Mouse (Mus musculus): ENCODE measurements around the gene Eef2kmt. TPM values are rescaled to one million over a fixed set of nuclear protein-coding genes. Genes with fewer than 3 reads are reported as not detected.

The Eef2kmt gene
- polyA plus RNA-seq, 1 experiment = 60.1 TPM

- TF ChIP-seq POLR2A (IDR thresholded peaks at IDR 0.05; ENCODE audit: borderline replicate concordance, extremely low read depth, low read depth, low read length) = no peak; the same call in 1 of the 2 replicates
- TF ChIP-seq CTCF (IDR thresholded peaks at IDR 0.05; ENCODE audit: insufficient read depth, low read length) = no peak
- DNase-seq = peak; percentile 72
- 3% methylated on average over 40 of the region's 40 CpGs for WGBS
- Histone ChIP-seq H3K4me1 (ENCODE audit: control insufficient read depth, insufficient read depth, low read length) (no peaks in the 10 kb centered on the region; the same call in 1 of the 2 replicates), H3K4me3 (replicated peaks; ENCODE audit: extremely low read depth, low read depth, low read length) (peak within 1 kb of the TSS; percentile 83)
These were observed 51.9 kb downstream of the Eef2kmt start, which contains the start of gene Nagpa for GRCm38 (mm10) chr16:5203668-5204433. Gene Nagpa (minus strand): TSS chr16:5204012.

GRCm38 (mm10) chr16:5203200-5203599 lies 52.6 kb downstream of the Eef2kmt start:
- DNase-seq = peak; percentile 35
- WGBS = under 1% methylated on average over 36 of the region's 36 CpGs
- no peaks in the 10 kb centered on the region; the same call in 1 of the 2 replicates for H3K4me1 ChIP-seq (ENCODE audit: control insufficient read depth, insufficient read depth, low read length)
- H3K4me3 ChIP-seq (replicated peaks; ENCODE audit: extremely low read depth, low read depth, low read length) = peak overlapping the region; percentile 83
- TF ChIP-seq CTCF (IDR thresholded peaks at IDR 0.05; ENCODE audit: insufficient read depth, low read length) (no peak), POLR2A (IDR thresholded peaks at IDR 0.05; ENCODE audit: borderline replicate concordance, extremely low read depth, low read depth, low read length) (no peak)

DNA sequence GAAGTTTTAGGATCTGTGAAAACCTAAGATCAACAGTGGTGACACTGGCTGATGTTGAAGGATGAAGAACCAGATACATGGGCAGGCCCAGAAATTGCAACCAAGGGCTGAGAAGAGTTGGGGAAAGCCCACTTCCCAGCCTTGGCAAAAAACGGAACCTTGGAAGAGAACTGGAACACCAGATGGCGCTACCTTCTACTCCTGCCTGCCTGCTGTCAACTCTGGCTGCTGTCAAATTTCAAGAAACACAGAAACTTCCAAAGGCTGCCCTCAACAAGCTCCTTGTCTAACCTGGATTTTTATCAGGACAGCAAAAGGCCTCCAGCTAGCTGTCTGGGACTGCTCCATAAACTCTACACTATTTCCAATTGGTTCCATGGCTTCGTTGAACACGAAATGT lies 53.1 kb downstream of the Eef2kmt start:
- WGBS = 11% methylated on average over 4 of the region's 4 CpGs
- Histone ChIP-seq H3K4me3 (replicated peaks; ENCODE audit: extremely low read depth, low read depth, low read length) (peak overlapping the region; percentile 83), H3K4me1 (ENCODE audit: control insufficient read depth, insufficient read depth, low read length) (no peaks in the 10 kb centered on the region; the same call in 1 of the 2 replicates)
- DNase-seq = peak; percentile 59
- no peak for TF ChIP-seq POLR2A (IDR thresholded peaks at IDR 0.05; ENCODE audit: borderline replicate concordance, extremely low read depth, low read depth, low read length)
- TF ChIP-seq CTCF (IDR thresholded peaks at IDR 0.05; ENCODE audit: insufficient read depth, low read length) = peak; percentile 80

DNA sequence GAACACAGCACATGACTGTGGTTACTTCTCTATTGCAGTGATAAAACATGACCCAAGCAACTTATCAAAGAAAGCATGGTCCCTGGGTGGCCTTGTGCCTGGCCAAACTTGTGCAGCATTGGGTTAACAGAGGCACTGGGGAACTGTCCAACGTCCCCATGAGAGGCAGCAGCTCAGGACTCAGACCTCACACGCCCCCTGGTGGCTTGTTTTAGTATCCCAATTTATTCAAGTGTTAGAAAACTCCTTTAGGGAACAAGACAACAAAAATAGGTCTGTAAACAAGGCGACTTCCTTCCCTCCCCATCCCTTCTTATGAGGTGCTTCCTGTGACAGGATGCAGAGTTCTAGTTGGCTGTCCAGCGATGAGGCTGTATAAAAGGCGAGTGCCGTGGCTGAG lies 60.7 kb downstream of the Eef2kmt start:
- DNase-seq = peak; percentile 34
- H3K4me1 ChIP-seq (ENCODE audit: control insufficient read depth, insufficient read depth, low read length) = no peaks in the 10 kb centered on the region
- no peak overlapping the region for H3K4me3 ChIP-seq (replicated peaks; ENCODE audit: extremely low read depth, low read depth, low read length)
- WGBS = 20% methylated on average over 6 of the region's 6 CpGs
- TF ChIP-seq POLR2A (IDR thresholded peaks at IDR 0.05; ENCODE audit: borderline replicate concordance, extremely low read depth, low read depth, low read length) (no peak), CTCF (IDR thresholded peaks at IDR 0.05; ENCODE audit: insufficient read depth, low read length) (peak; percentile 73)

Other genes with a start within 250 kb of the Eef2kmt start
- gene Smim22, start 248.7 kb downstream of the Eef2kmt start, polyA plus RNA-seq (2012; rRNA removed) = 73.2 and 81.3 TPM in 2 replicates
- gene Rogdi, start 242.4 kb downstream of the Eef2kmt start, polyA plus RNA-seq (2012; rRNA removed) = 108 and 117 TPM in 2 replicates
- 46.8 and 60.1 TPM in 2 replicates for gene Glyr1, start 206.1 kb downstream of the Eef2kmt start, polyA plus RNA-seq (2012; rRNA removed)
- 33.5 and 46.2 TPM in 2 replicates for gene Ubn1, start 205.9 kb downstream of the Eef2kmt start, polyA plus RNA-seq (2012; rRNA removed)
- 16.8 and 34.2 TPM in 2 replicates for gene Ppl, start 123.6 kb downstream of the Eef2kmt start, polyA plus RNA-seq (2012; rRNA removed)
- gene Sec14l5, start 108.9 kb downstream of the Eef2kmt start, polyA plus RNA-seq (2012; rRNA removed) = 1.3 and 2.9 TPM in 2 replicates
- gene Nagpa, start 52.0 kb downstream of the Eef2kmt start, polyA plus RNA-seq (2012; rRNA removed) = 48.6 and 59.7 TPM in 2 replicates
- 122 and 139 TPM in 2 replicates for gene AU021092, start 33.7 kb downstream of the Eef2kmt start, polyA plus RNA-seq (2012; rRNA removed)
- gene Alg1, start 22.4 kb downstream of the Eef2kmt start, polyA plus RNA-seq (2012; rRNA removed) = 64.6 and 74.1 TPM in 2 replicates

Data from lung, adult 2 months (tissue).